Mouse (Mus musculus) heart, embryonic 16.5 days (tissue): ENCODE measurements around the gene Trappc10. TPM values are rescaled to one million over a fixed set of nuclear protein-coding genes. Genes with fewer than 3 reads are reported as not detected.
A peak's percentile ranks its signal among the peaks of the same experiment; 100 is the strongest.

Source experiments
- ATAC-seq: fragments of 200-750 bp; cut with Nextera tagmentation; replicated peaks from 2 replicates; pipeline ENCODE4 v1.8.0; 2017; ENCODE audit warnings: moderate number of reproducible peaks; ENCODE audit not compliant: insufficient read depth, low FRiP score; ENCODE audit errors: extremely low read depth
- H3K27ac ChIP-seq: fragments of 300-500 bp; sonication (generic); 2 replicates; pipeline ENCODE4 v1.5.1; 2014; ENCODE audit warnings: mild to moderate bottlenecking, low read length, control low read depth, moderate library complexity
- H3K27me3 ChIP-seq: fragments of 300-500 bp; sonication (generic); 2 replicates; pipeline ENCODE4 v1.6.1; 2014; ENCODE audit warnings: low read length, mixed read lengths; ENCODE audit not compliant: control insufficient read depth, insufficient read depth
- H3K36me3 ChIP-seq: fragments of 300-500 bp; sonication (generic); 2 replicates; pipeline ENCODE4 v1.6.1; 2014; ENCODE audit not compliant: control insufficient read depth, insufficient read depth
- H3K4me1 ChIP-seq: fragments of 300-500 bp; sonication (generic); 2 replicates; pipeline ENCODE4 v1.6.1; 2014; ENCODE audit warnings: low read length, mixed read lengths; ENCODE audit not compliant: control insufficient read depth, insufficient read depth
- H3K4me2 ChIP-seq: fragments of 300-500 bp; sonication (generic); 2 replicates; pipeline ENCODE4 v1.6.1; 2014; ENCODE audit warnings: low read depth, mild to moderate bottlenecking, control low read depth, low read length
- H3K4me3 ChIP-seq: fragments of 300-500 bp; sonication (generic); 2 replicates; pipeline ENCODE4 v1.5.1; 2014; ENCODE audit warnings: mild to moderate bottlenecking, control low read depth, low read length
- H3K9ac ChIP-seq: fragments of 300-500 bp; sonication (generic); 2 replicates; pipeline ENCODE4 v1.6.1; 2014; ENCODE audit warnings: low read length, control low read depth
- H3K9me3 ChIP-seq: fragments of 300-500 bp; sonication (generic); replicated peaks from 2 replicates; pipeline ENCODE4 v1.6.1; 2016; ENCODE audit warnings: low read length; ENCODE audit not compliant: control insufficient read depth
- WGBS: fragments of 180-500 bp; shearing (Covaris S2); extraction: QIAGEN DNeasy Blood & Tissue Kit; methylation state at CpG from one replicate; pipeline ENCODE4 v1.1.7; 2014; 5-methylcytosine and 5-hydroxymethylcytosine counted together
- polyA plus RNA-seq: library from polyadenylated mRNA; unstranded; fragments of >200 nt; fragmentation: Nextera tagmentation; extraction: Ambion mirVana; gene quantifications from 2 replicates; pipeline ENCODE4 v1.2.1, GENCODE M21; 2015

Gene Trappc10
- polyA plus RNA-seq, 1 experiment from 2014 or later: 7.0 TPM

- Histone ChIP-seq H3K36me3 (no peaks in the 10 kb centered on the region), H3K4me1 (peaks cover 12% of the 10 kb centered on the region), H3K4me2 (peak overlapping the region; percentile 98), H3K4me3 (peak overlapping the region; percentile 70), H3K9ac (peak overlapping the region; percentile 80), H3K27ac (peak overlapping the region; percentile 56), H3K27me3 (no peaks in the 10 kb centered on the region), H3K9me3 (no peaks in the 10 kb centered on the region)
- peak; percentile 8; the same call in 1 of the 2 replicates for ATAC-seq
- 16% methylated on average over 7 of the region's 7 CpGs for WGBS
Measured at GRCm38 (mm10) chr10:78245225-78245547, 745 bp upstream of the Trappc10 start.

- Histone ChIP-seq H3K27ac (peak overlapping the region; percentile 30; the same call in 1 of the 2 replicates), H3K4me3 (peak overlapping the region; percentile 70), H3K36me3 (no peaks in the 10 kb centered on the region), H3K4me2 (peak overlapping the region; percentile 98), H3K4me1 (peaks cover 12% of the 10 kb centered on the region), H3K27me3 (no peaks in the 10 kb centered on the region), H3K9me3 (no peaks in the 10 kb centered on the region), H3K9ac (peak overlapping the region; percentile 80)
- under 1% methylated on average over 32 of the region's 33 CpGs for WGBS
- ATAC-seq: peak; percentile 47
Measured at GRCm38 (mm10) chr10:78244058-78244437, 393 bp downstream of the Trappc10 start.

DNA sequence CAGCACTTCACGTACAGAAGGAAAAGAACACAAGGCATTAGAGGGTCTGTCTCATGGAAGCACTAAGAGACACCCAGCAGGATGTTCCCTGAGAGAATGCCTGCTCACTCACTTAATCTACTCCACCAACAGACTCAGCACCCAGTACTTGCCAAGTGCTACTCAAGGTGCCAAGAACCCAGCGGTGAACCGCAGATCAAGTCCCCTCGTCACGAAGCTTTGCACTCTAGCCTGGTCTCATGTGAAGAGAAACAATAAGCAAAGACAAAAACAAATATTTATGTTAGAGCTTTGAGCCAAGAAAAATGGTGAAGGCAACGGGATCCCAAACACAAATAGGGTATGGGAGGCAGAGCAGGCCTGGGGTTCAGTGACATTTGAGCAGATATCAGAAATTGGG, 5.5 kb downstream of the Trappc10 start:
- Histone ChIP-seq H3K4me1 (peaks cover 11% of the 10 kb centered on the region; the same call in 1 of the 2 replicates), H3K27me3 (no peaks in the 10 kb centered on the region), H3K9me3 (no peaks in the 10 kb centered on the region), H3K4me2 (no peak overlapping the region), H3K9ac (no peak overlapping the region), H3K27ac (no peak overlapping the region), H3K36me3 (no peaks in the 10 kb centered on the region), H3K4me3 (no peak overlapping the region)
- 82% methylated on average over 6 of the region's 6 CpGs for WGBS
- ATAC-seq: no peak

DNA sequence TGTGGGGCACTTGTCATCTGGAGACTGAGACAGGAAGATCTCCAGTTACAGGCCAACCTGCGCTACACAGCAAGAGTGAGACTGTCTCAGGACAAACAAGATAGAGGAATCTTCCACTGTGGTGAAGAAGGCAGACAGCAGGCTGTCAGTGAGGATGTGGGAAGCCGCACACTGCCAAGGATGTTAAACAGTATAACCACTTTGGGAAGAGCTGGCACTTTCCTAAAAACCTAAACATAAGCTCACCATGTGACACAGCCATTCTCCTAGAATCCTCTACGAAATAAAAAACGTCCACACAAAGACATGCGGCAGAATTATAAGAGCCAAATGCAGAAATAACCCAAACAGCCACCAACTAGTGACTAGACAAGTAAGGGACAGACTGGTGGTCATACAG, 6.1 kb downstream of the Trappc10 start:
- Histone ChIP-seq H3K9me3 (no peaks in the 10 kb centered on the region), H3K9ac (no peak overlapping the region), H3K4me3 (no peak overlapping the region), H3K4me2 (no peak overlapping the region), H3K36me3 (no peaks in the 10 kb centered on the region), H3K4me1 (peaks cover 7% of the 10 kb centered on the region; the same call in 1 of the 2 replicates), H3K27me3 (no peaks in the 10 kb centered on the region), H3K27ac (no peak overlapping the region)
- 91% methylated on average over 5 of the region's 5 CpGs for WGBS
- no peak for ATAC-seq

- no peaks in the 10 kb centered on the region for H3K9me3 ChIP-seq
- H3K4me1 ChIP-seq: 0 out of 2 replicates have a peak, but pooled peaks cover 3% of the 10 kb centered on the region
- H3K27me3 ChIP-seq: no peaks in the 10 kb centered on the region
- H3K36me3 ChIP-seq: no peaks in the 10 kb centered on the region
- no peak overlapping the region for H3K4me2 ChIP-seq
- no peak overlapping the region for H3K27ac ChIP-seq
- no peak for ATAC-seq
- H3K9ac ChIP-seq: no peak overlapping the region
- H3K4me3 ChIP-seq: no peak overlapping the region
- 79% methylated on average over 6 of the region's 6 CpGs for WGBS
Measured at GRCm38 (mm10) chr10:78237809-78238208, 6.6 kb downstream of the Trappc10 start.

DNA sequence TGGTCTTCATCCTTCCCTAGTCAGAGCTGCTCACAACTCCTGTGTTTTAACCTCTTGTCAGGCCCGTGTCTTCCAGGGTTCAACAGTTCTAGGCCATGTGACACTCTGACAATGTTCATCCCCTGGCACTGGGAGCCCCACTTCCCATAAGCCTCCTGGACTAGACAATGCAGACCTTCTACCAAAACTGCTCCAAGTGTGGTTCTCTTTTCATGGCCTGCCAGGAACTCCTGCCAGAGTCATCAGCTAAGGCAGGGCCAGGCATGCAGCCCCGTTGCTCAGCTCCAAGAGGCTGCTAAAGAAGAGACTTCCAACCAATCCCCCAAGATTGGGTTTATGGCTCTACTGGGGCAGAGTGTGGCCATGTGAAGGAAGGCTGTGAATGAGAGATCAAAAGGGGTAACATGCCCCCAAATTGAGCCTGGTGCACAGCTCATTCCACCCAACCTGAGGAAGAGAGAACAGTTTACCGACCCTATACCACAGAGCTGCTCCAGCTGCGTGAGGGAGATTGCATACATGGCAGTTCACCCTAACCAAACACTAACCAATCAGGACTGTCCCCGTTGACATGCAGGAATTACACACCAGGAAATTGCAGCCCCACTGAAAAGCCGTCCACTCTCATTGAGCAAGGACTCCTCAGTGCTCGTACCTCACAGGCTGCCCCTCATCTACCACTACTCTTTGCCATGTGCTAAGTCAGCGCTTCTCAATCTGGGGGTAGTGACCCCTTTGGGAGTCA, 7.4 kb downstream of the Trappc10 start:
- H3K27ac ChIP-seq: no peak overlapping the region
- H3K9me3 ChIP-seq: no peaks in the 10 kb centered on the region
- H3K27me3 ChIP-seq: no peaks in the 10 kb centered on the region
- WGBS: 73% methylated on average over 8 of the region's 8 CpGs
- H3K4me3 ChIP-seq: no peak overlapping the region
- no peak overlapping the region for H3K4me2 ChIP-seq
- H3K9ac ChIP-seq: no peak overlapping the region
- peaks cover 3% of the 10 kb centered on the region; the same call in 1 of the 2 replicates for H3K4me1 ChIP-seq
- no peaks in the 10 kb centered on the region for H3K36me3 ChIP-seq
- ATAC-seq: no peak

- no peak for ATAC-seq
- H3K4me3 ChIP-seq: no peak overlapping the region
- H3K27ac ChIP-seq: no peak overlapping the region
- no peak overlapping the region for H3K9ac ChIP-seq
- no peak overlapping the region for H3K4me2 ChIP-seq
- WGBS: 75% methylated on average over 6 of the region's 6 CpGs
- H3K4me1 ChIP-seq: peaks cover 3% of the 10 kb centered on the region; the same call in 1 of the 2 replicates
- no peaks in the 10 kb centered on the region for H3K27me3 ChIP-seq
- H3K36me3 ChIP-seq: peaks cover 5% of the 10 kb centered on the region; the same call in 1 of the 2 replicates
- H3K9me3 ChIP-seq: no peaks in the 10 kb centered on the region
Measured at GRCm38 (mm10) chr10:78233756-78234155, 10.7 kb downstream of the Trappc10 start.

- Histone ChIP-seq H3K4me3 (no peak overlapping the region), H3K27ac (no peak overlapping the region), H3K4me1 (peaks cover 3% of the 10 kb centered on the region; the same call in 1 of the 2 replicates), H3K36me3 (peaks cover 5% of the 10 kb centered on the region; the same call in 1 of the 2 replicates), H3K9me3 (no peaks in the 10 kb centered on the region), H3K27me3 (no peaks in the 10 kb centered on the region), H3K9ac (no peak overlapping the region), H3K4me2 (no peak overlapping the region)
- ATAC-seq: no peak
- 86% methylated on average over 5 of the region's 5 CpGs for WGBS
Measured at GRCm38 (mm10) chr10:78233161-78233560, 11.3 kb downstream of the Trappc10 start.

DNA sequence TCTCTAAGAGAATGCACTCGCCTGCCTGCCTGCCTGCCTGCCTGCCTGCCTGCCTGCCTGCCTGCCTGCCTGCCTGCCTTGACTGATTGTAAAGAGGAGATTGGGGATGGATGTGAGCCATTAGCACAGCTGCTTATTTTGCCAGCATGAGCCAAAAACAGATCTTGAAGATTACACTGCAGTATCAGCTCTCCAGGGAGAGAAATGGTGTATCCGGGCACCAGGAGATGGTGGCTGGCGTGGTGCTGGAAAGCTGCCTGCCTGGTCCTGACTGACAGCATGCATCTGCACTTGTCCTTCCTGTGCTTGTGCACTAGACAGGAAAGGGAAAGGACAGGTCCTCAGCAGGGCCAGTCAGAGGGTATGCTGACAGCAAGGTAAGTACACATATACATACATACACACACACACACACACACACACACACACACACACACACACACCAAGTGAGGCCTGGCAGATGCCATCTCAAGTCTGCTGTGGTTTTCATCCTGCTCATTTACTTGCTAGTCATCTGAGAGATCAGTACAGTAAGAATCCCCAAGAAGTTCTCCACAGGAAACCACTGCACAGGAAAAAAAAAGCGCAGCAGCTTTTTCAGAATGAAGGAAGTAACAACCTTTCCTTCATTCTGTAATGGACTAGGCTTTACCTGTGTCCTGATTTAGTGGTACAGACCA, 12.0 kb downstream of the Trappc10 start:
- no peak for ATAC-seq
- no peaks in the 10 kb centered on the region for H3K27me3 ChIP-seq
- peaks cover 3% of the 10 kb centered on the region; the same call in 1 of the 2 replicates for H3K4me1 ChIP-seq
- H3K36me3 ChIP-seq: peaks cover 8% of the 10 kb centered on the region
- H3K27ac ChIP-seq: no peak overlapping the region
- no peak overlapping the region for H3K4me3 ChIP-seq
- no peak overlapping the region for H3K4me2 ChIP-seq
- WGBS: 80% methylated on average over 4 of the region's 4 CpGs
- H3K9me3 ChIP-seq: no peaks in the 10 kb centered on the region
- H3K9ac ChIP-seq: no peak overlapping the region
